Mouse (Mus musculus) E14TG2a.4 (cell line): Measurements from ENCODE around the gene Clcn6.

Source experiments
- CTCF ChIP-seq: conservative IDR thresholded peaks from 2 replicates; pipeline ENCODE4 v1.5.1; 2014; ENCODE audit warnings: low read length
- NANOG ChIP-seq: IDR thresholded peaks from 2 replicates; pipeline ENCODE4 v1.6.1; 2014; ENCODE audit warnings: borderline replicate concordance, low read length, mixed read lengths
- POU5F1 ChIP-seq: IDR thresholded peaks from 2 replicates; pipeline ENCODE4 v1.6.1; 2014; ENCODE audit warnings: low read length, borderline replicate concordance

DNA sequence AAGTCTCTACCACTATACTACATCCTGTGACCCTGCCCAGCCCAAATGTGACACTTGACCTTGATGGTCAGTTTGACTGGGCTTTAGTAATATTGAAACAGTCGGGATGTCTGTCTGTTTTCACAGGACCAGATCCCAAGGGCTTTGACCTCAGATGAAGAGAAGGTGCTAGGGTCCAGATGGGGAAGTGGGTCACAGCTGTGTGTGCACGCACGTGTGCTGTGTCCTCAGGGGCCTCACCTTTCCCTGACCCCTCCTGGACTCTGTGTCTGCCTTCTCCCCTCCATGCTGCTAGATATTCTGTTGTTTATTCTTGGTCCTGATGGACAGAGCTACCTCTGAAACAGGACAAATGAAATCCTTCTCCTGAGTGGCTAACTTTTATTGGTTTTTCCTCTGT is 27.3 kb downstream of the Clcn6 start:
- TF ChIP-seq CTCF (no peak), NANOG (no peak), POU5F1 (no peak)
